Mouse (Mus musculus): ENCODE results near the gene Btbd19.

DNA sequence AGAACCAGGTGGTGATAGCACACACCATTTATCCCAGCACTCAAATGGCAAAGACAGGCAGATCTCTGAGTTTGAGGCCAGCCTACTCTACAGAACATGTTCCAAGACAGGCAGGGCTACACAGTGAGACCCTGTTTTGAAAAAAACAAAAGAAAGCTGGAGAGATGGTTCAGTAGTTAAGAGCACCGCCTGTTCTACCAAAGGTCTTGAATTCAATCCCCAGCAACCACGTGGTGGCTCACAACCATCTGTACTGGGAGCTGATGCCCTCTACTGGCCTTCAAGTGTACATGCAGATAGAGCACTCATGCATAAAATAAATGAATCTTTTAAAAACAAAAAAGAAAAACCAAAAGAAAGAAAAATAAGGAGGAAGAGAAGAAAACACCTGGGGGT is 13.7 kb upstream of the Btbd19 start:
- TF ChIP-seq CTCF (IDR thresholded peaks at IDR 0.05; ENCODE audit: low read depth, low read length): peak; percentile 57
- TF ChIP-seq POLR2A (IDR thresholded peaks at IDR 0.05; ENCODE audit: extremely low read depth, insufficient read depth, low read length): no peak
